Mouse (Mus musculus) embryonic facial prominence, embryonic 11.5 days (tissue): Measurements from ENCODE around the gene St7. TPM values are rescaled to one million over a fixed set of nuclear protein-coding genes. Genes with fewer than 3 reads are reported as not detected.
A peak's percentile ranks its signal among the peaks of the same experiment; 100 is the strongest.

Experiments
- ATAC-seq: fragments of 200-750 bp; cut with Nextera tagmentation; replicated peaks from 2 replicates; pipeline ENCODE4 v1.8.0; 2017; ENCODE audit warnings: low read depth; ENCODE audit not compliant: insufficient number of reproducible peaks, low FRiP score, low TSS enrichment
- DNase-seq: peaks from one replicate; pipeline ENCODE4 v3.0.0-alpha.2; 2015; ENCODE audit warnings: low spot score
- H3K27ac ChIP-seq: fragments of 300-500 bp; sonication (generic); replicated peaks from 2 replicates; pipeline ENCODE4 v1.5.1; 2014; ENCODE audit warnings: mild to moderate bottlenecking, low read depth, low read length, control low read depth
- H3K27me3 ChIP-seq: fragments of 300-500 bp; sonication (generic); 2 replicates; pipeline ENCODE4 v1.6.1; 2014; ENCODE audit warnings: mild to moderate bottlenecking, low read length, moderate library complexity, mixed read lengths; ENCODE audit not compliant: control insufficient read depth, insufficient read depth
- H3K36me3 ChIP-seq: fragments of 300-500 bp; sonication (generic); replicated peaks from 2 replicates; pipeline ENCODE4 v1.6.1; 2014; ENCODE audit warnings: low read depth, mild to moderate bottlenecking, low read length, moderate library complexity, mixed read lengths; ENCODE audit not compliant: control insufficient read depth, insufficient read depth
- H3K4me1 ChIP-seq: fragments of 300-500 bp; sonication (generic); 2 replicates; pipeline ENCODE4 v1.6.1; 2014; ENCODE audit warnings: low read length, mixed read lengths; ENCODE audit not compliant: control insufficient read depth, insufficient read depth
- H3K4me2 ChIP-seq: fragments of 300-500 bp; sonication (generic); 2 replicates; pipeline ENCODE4 v1.6.1; 2014; ENCODE audit warnings: low read depth, mild to moderate bottlenecking, control low read depth, low read length, moderate library complexity
- H3K4me3 ChIP-seq: fragments of 300-500 bp; sonication (generic); 2 replicates; pipeline ENCODE4 v1.5.1; 2014; ENCODE audit warnings: low read depth, low read length, control low read depth
- H3K9ac ChIP-seq: fragments of 300-500 bp; sonication (generic); replicated peaks from 2 replicates; pipeline ENCODE4 v1.6.1; 2014; ENCODE audit warnings: mild to moderate bottlenecking, control low read depth, low read length
- H3K9me3 ChIP-seq: fragments of 300-500 bp; sonication (generic); replicated peaks from 2 replicates; pipeline ENCODE4 v1.6.1; 2016; ENCODE audit warnings: mild to moderate bottlenecking, low read length, inconsistent platforms, mixed read lengths; ENCODE audit not compliant: control insufficient read depth
- WGBS: fragments of 180-500 bp; shearing (Covaris S2); extraction: QIAGEN DNeasy Blood & Tissue Kit; methylation state at CpG from one replicate; pipeline ENCODE4 v1.1.7; 2014; 5-methylcytosine and 5-hydroxymethylcytosine counted together
- polyA plus RNA-seq: library from polyadenylated mRNA; unstranded; fragments of >200 nt; fragmentation: Nextera tagmentation; extraction: Ambion mirVana; gene quantifications from 2 replicates; pipeline ENCODE4 v1.2.1, GENCODE M21; 2014

The St7 gene
- polyA plus RNA-seq, 1 experiment from 2014 or later: 25.5 TPM

GRCm38 (mm10) chr6:17785248-17785647 lies 92.5 kb downstream of the St7 start:
- no peak for ATAC-seq
- DNase-seq: peak; percentile 42

GRCm38 (mm10) chr6:17787810-17788209 lies 95.1 kb downstream of the St7 start:
- Histone ChIP-seq H3K27ac (no peak overlapping the region), H3K4me3 (no peak overlapping the region), H3K36me3 (no peaks in the 10 kb centered on the region), H3K4me1 (no peaks in the 10 kb centered on the region), H3K9ac (no peak overlapping the region), H3K4me2 (no peak overlapping the region), H3K27me3 (no peaks in the 10 kb centered on the region), H3K9me3 (no peaks in the 10 kb centered on the region)
- 75% methylated on average over 1 of the region's 1 CpGs for WGBS
- DNase-seq: no peak
- ATAC-seq: no peak

More at GRCm38 (mm10) chr6:17785248-17785647, 92.5 kb downstream of the St7 start:
- Histone ChIP-seq H3K4me2 (no peak overlapping the region), H3K4me1 (no peaks in the 10 kb centered on the region), H3K9ac (no peak overlapping the region), H3K27me3 (no peaks in the 10 kb centered on the region), H3K36me3 (no peaks in the 10 kb centered on the region), H3K9me3 (no peaks in the 10 kb centered on the region), H3K4me3 (no peak overlapping the region), H3K27ac (no peak overlapping the region)
- 42% methylated on average over 2 of the region's 2 CpGs for WGBS

- Histone ChIP-seq H3K4me2 (no peak overlapping the region), H3K9me3 (no peaks in the 10 kb centered on the region), H3K9ac (no peak overlapping the region), H3K36me3 (no peaks in the 10 kb centered on the region), H3K27ac (no peak overlapping the region), H3K4me3 (no peak overlapping the region), H3K27me3 (no peaks in the 10 kb centered on the region), H3K4me1 (no peaks in the 10 kb centered on the region)
- 97% methylated on average over 1 of the region's 1 CpGs for WGBS
- no peak for DNase-seq
- ATAC-seq: no peak
Observed at GRCm38 (mm10) chr6:17790251-17790650, 97.5 kb downstream of the St7 start.

- DNase-seq: no peak
- WGBS: 90% methylated on average over 3 of the region's 3 CpGs
- Histone ChIP-seq H3K27ac (no peak overlapping the region), H3K9ac (no peak overlapping the region), H3K9me3 (no peaks in the 10 kb centered on the region), H3K27me3 (no peaks in the 10 kb centered on the region), H3K4me3 (no peak overlapping the region), H3K4me1 (no peaks in the 10 kb centered on the region), H3K36me3 (no peaks in the 10 kb centered on the region), H3K4me2 (no peak overlapping the region)
- no peak for ATAC-seq
Observed at GRCm38 (mm10) chr6:17793471-17793870, 100.7 kb downstream of the St7 start.

GRCm38 (mm10) chr6:17797271-17797713 lies 104.6 kb downstream of the St7 start:
- Histone ChIP-seq H3K9me3 (no peaks in the 10 kb centered on the region), H3K27me3 (no peaks in the 10 kb centered on the region), H3K4me1 (no peaks in the 10 kb centered on the region), H3K4me3 (no peak overlapping the region), H3K9ac (no peak overlapping the region), H3K4me2 (no peak overlapping the region), H3K36me3 (no peaks in the 10 kb centered on the region), H3K27ac (no peak overlapping the region)
- ATAC-seq (peak; percentile 86), DNase-seq (no peak)
- 75% methylated on average over 5 of the region's 5 CpGs for WGBS

- DNase-seq (no peak), ATAC-seq (no peak)
- Histone ChIP-seq H3K9ac (no peak overlapping the region), H3K9me3 (no peaks in the 10 kb centered on the region), H3K4me1 (no peaks in the 10 kb centered on the region), H3K4me2 (no peak overlapping the region), H3K4me3 (no peak overlapping the region), H3K36me3 (no peaks in the 10 kb centered on the region), H3K27me3 (no peaks in the 10 kb centered on the region), H3K27ac (no peak overlapping the region)
- 88% methylated on average over 5 of the region's 5 CpGs for WGBS
Observed at GRCm38 (mm10) chr6:17800694-17801093, 108.0 kb downstream of the St7 start.

- WGBS: 86% methylated on average over 3 of the region's 3 CpGs
- Histone ChIP-seq H3K4me1 (no peaks in the 10 kb centered on the region), H3K4me3 (no peak overlapping the region), H3K27me3 (no peaks in the 10 kb centered on the region), H3K9ac (no peak overlapping the region), H3K36me3 (no peaks in the 10 kb centered on the region), H3K9me3 (no peaks in the 10 kb centered on the region), H3K27ac (no peak overlapping the region), H3K4me2 (no peak overlapping the region)
- no peak for DNase-seq
- ATAC-seq: no peak
Observed at GRCm38 (mm10) chr6:17804468-17804867, 111.7 kb downstream of the St7 start.

- Histone ChIP-seq H3K27ac (no peak overlapping the region), H3K36me3 (no peaks in the 10 kb centered on the region), H3K4me3 (no peak overlapping the region), H3K4me1 (no peaks in the 10 kb centered on the region), H3K27me3 (no peaks in the 10 kb centered on the region), H3K9ac (no peak overlapping the region), H3K9me3 (no peaks in the 10 kb centered on the region), H3K4me2 (no peak overlapping the region)
- ATAC-seq (peak; percentile 81), DNase-seq (no peak)
- WGBS: 19% methylated on average over 4 of the region's 4 CpGs
Observed at GRCm38 (mm10) chr6:17806569-17806968, 113.8 kb downstream of the St7 start.
